Mouse (Mus musculus): ENCODE results near the gene Gatad2b. TPM values are rescaled to one million over a fixed set of nuclear protein-coding genes. Genes with fewer than 3 reads are reported as not detected.
"Not testable (repeated sequence)": the region's sequence is repeated elsewhere in the genome, so short reads cannot be mapped to it uniquely, and the experiment has no call there.

Gene Gatad2b
- polyA plus RNA-seq, 2 experiments from 2014 or later, result 20.3 to 21.3 TPM

GRCm38 (mm10) chr3:90265932-90266741, 26.8 kb upstream of the Gatad2b start:
- ATAC-seq, result peak; percentile 50

- no peak for ATAC-seq
Observed at GRCm38 (mm10) chr3:90266901-90267775, 25.8 kb upstream of the Gatad2b start.

GRCm38 (mm10) chr3:90268190-90268589, 24.8 kb upstream of the Gatad2b start:
- no peak for ATAC-seq

- ATAC-seq, result no peak
Observed at GRCm38 (mm10) chr3:90268971-90269370, 24.0 kb upstream of the Gatad2b start.

- ATAC-seq, result no peak
Observed at GRCm38 (mm10) chr3:90270784-90271183, 22.2 kb upstream of the Gatad2b start.

GRCm38 (mm10) chr3:90272170-90272569, 20.8 kb upstream of the Gatad2b start:
- no peak for ATAC-seq

- ATAC-seq, result no peak
Observed at GRCm38 (mm10) chr3:90273855-90274254, 19.1 kb upstream of the Gatad2b start.

- no peak for ATAC-seq
Observed at GRCm38 (mm10) chr3:90275286-90275685, 17.7 kb upstream of the Gatad2b start.

GRCm38 (mm10) chr3:90276858-90277257, 16.1 kb upstream of the Gatad2b start:
- ATAC-seq, result no peak

- no peak for ATAC-seq
Observed at GRCm38 (mm10) chr3:90277793-90278192, 15.2 kb upstream of the Gatad2b start.

- ATAC-seq, result no peak
Observed at GRCm38 (mm10) chr3:90278211-90278610, 14.8 kb upstream of the Gatad2b start.

- ATAC-seq, result no peak
Observed at GRCm38 (mm10) chr3:90279216-90279615, 13.8 kb upstream of the Gatad2b start.

GRCm38 (mm10) chr3:90279743-90280142, 13.2 kb upstream of the Gatad2b start:
- ATAC-seq, result no peak

GRCm38 (mm10) chr3:90280708-90281107, 12.3 kb upstream of the Gatad2b start:
- no peak for ATAC-seq

- ATAC-seq, result no peak
Observed at GRCm38 (mm10) chr3:90284150-90284549, 8.8 kb upstream of the Gatad2b start.

GRCm38 (mm10) chr3:90289403-90289802, 3.6 kb upstream of the Gatad2b start:
- not testable (repeated sequence) for ATAC-seq

GRCm38 (mm10) chr3:90290602-90291001, 2.4 kb upstream of the Gatad2b start:
- ATAC-seq, result no peak

GRCm38 (mm10) chr3:90291982-90292344, 1.0 kb upstream of the Gatad2b start:
- no peak for ATAC-seq

GRCm38 (mm10) chr3:90293352-90294063, 530 bp downstream of the Gatad2b start:
- no peak for ATAC-seq

- ATAC-seq, result no peak
Observed at GRCm38 (mm10) chr3:90294064-90294440, 1.1 kb downstream of the Gatad2b start.

- no peak for ATAC-seq
Observed at GRCm38 (mm10) chr3:90294651-90295050, 1.7 kb downstream of the Gatad2b start.

- no peak for ATAC-seq
Observed at GRCm38 (mm10) chr3:90305801-90306200, 12.8 kb downstream of the Gatad2b start.

- peak; percentile 76 for ATAC-seq
Observed at GRCm38 (mm10) chr3:90309589-90309988, 16.6 kb downstream of the Gatad2b start.
